Mouse (Mus musculus): ENCODE data around the gene Sord. TPM values are rescaled to one million over a fixed set of nuclear protein-coding genes. Genes with fewer than 3 reads are reported as not detected.
A peak's percentile ranks its signal among the peaks of the same experiment; 100 is the strongest.
"Not testable (repeated sequence)": the region's sequence is repeated elsewhere in the genome, so short reads cannot be mapped to it uniquely, and the experiment has no call there.

The Sord gene
- total RNA-seq (2022) = 10 to 100 TPM; 18.3 to 23.9 (median 21.9) TPM

DNA sequence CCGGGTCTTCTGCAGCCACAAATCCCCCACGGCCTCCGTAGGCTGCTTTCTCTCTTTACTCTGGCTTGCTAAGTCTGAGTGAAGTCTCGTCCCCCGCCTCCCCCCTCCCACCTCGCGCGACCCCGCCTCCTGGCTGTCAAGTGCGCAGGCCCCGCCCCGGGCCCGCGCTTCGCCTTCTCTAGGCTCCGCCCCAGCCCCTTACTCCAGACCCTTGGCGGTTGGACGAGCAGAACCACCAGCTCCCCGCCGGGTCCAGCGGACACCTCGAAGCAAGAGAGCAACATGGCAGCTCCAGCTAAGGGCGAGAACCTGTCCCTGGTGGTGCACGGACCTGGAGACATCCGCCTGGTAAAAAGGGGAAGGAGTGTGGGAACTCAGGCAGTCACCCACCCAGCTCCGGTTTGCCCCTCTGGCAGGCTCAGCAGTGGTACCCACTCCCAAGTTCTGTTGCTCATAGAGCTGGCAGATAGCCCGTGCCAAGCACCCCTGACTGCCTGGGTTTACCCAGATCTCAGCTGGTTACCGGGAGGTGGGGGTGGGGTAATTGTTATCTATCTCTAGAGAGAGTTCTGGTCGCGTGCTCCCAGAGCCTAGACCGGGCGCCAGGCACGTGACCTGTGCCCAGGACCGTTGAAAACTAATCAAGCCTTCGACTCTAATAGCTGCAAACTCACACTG, at the start of gene Sord:
Gene Sord, plus strand, starts transcription at position 139 of the 678 bp plus-strand sequence.
- peak; percentile 48 to 55 for DNase-seq (ENCODE audit: low spot score in 2 of 2)

- DNase-seq (ENCODE audit: low spot score in 2 of 2) = no peak
Observed at GRCm38 (mm10) chr2:122185086-122185485, 49.5 kb upstream of the Sord start.

DNA sequence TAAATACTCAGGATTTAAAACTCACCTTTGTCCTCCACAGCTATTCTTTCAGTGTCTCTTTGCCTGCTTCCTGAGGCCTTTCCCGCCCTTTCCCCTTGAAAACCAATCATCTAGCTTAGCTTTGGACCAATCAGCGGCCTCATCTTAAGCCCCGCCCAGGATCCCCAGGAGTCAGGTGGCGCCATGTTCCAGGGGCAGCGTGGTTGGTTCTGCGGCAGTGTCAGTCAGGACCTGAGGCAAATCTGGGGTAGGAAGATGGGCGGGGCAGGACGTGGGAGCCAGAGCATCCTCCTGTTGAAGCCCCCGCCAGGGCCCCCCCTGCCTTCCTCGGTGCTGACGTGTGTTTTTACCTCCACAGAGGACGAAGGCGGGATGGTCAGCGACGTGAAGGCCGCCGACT, 48.4 kb upstream of the Sord start, which contains the start of the genes Patl2 and Terb2:
Gene Patl2, minus strand, starts transcription at position 84 of the 400 bp plus-strand sequence.
Gene Terb2, plus strand, starts transcription at position 167 of the 400 bp plus-strand sequence.
- no peak for DNase-seq (ENCODE audit: low spot score in 2 of 2)

DNA sequence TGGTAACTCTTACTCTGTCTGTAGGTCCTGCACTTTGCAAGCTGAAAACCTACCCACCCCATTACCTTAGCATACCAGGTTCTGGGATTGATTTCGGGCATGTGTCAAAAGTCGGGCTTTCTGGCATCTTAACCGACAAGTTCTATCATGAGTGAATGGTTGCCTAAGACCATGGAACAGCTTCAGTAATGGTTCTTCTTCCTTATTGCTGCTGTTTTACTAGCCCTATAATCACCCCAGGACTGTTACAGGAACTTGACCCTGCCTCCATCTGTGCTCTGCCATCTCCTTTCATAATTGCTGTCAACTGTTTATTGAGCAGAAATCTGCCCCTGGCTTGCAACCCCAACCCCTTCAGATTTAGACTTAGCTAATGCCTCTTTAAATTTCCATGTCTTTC, 47.8 kb upstream of the Sord start:
- no peak for DNase-seq (ENCODE audit: low spot score in 2 of 2)

- DNase-seq (ENCODE audit: low spot score in 2 of 2) = no peak
Observed at GRCm38 (mm10) chr2:122191849-122192248, 42.7 kb upstream of the Sord start.

DNA sequence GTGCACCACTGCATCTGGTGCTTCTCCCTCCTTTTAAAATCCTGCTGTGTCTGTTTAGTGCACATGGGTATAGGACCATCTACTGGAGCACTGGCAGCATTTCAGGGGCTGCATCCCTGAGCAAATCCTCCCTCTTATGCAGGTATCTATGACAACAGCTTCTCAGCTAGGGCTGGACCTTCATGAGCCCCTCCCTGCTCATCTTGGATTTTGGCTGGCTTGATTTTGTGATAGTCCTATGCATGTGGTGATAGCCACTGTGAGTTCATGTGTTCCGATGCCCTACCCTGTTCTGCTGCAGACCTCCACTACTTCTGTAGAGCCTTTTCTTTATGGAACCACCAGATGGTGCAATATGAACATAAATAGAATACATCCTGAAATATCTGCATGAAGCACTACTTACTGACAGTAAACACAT, 40.0 kb upstream of the Sord start:
- no peak for DNase-seq (ENCODE audit: low spot score in 2 of 2)

GRCm38 (mm10) chr2:122201501-122201900, 33.0 kb upstream of the Sord start:
- no peak for DNase-seq (ENCODE audit: low spot score in 2 of 2)

DNA sequence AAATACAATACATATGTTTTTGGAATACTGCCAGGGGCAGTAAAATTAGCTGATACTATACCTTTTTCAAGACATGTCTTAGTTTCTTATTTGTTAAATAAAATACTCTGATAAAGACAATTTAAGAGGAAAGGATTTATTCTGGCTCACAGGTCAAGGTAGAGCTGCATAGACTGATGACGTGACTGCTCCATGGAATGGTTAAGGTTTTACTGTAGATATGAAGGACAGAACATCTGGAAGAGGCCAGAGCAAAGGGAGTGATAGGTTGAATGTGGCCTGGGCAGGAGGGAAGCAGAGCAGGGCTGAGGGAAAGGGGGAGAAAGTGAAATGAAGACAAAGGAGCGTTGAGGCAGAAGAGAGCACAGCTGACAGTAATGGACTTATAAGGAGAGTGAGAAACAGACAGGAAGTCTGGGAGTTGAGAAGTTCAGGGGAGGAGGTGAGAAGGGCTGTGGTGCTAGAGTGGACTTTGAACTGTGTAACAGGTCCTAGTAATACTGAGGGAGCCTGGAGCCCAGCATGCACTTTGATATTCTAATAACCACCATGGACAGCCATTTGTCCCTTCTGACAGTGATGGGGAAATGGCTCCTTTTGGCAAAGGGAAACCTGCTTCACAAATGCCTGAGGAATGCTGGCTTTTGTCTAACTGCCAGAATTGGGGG, 28.0 kb upstream of the Sord start:
- DNase-seq (ENCODE audit: low spot score in 2 of 2) = no peak

DNA sequence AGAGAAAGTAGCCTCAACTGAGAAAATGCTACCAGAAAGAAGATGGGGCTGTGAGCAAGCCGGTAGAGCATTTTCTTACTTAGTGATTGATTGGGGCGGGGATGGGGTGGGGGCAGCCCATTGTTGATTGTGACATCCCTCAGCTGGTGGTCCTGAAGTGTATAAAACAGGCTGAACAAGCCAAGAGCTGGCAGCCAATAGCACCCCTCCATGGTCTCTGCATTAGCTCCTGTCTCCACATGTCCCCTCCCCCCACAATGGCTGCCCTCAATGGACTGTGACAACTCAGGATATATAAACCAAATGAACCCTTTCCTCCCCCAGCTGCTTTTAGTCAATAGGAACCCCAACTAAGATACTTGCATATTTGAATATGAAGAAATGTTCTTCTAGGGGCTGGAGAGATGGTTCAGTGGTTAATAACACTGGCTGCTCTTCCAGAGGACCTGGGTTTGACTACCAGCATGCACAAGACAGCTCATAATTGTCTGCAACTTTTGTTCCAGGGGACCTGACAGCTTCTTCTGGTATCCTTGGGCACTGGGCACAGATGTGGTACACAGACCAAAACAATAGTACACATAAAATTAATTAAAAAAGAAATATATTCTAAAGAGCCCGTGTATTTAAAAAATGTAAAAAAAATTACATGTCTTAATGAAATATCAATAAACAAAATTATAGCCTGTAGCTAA, 23.9 kb upstream of the Sord start:
- DNase-seq (ENCODE audit: low spot score in 2 of 2) = no peak

DNA sequence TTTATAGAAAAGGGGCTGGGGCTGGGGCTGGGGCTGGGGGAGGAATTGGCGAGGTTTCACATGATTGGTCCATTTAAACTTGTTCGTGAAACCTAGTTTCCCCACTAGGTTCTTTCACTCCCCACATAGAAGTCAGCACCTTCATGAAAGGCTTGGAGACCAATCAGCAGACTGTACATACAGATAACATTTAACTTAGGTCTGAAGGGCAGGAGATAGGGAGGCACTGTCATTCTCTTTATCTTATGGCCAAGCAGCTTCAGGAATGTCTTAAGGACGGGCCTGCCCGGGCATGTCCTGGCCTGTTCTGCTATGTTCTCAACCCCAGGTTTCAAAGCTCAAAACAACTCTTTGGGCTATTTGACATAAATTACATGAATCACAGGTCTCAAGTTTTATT, 17.5 kb upstream of the Sord start:
- not testable (repeated sequence) for DNase-seq (ENCODE audit: low spot score in 2 of 2)

- no peak for DNase-seq (ENCODE audit: low spot score in 2 of 2)
Observed at GRCm38 (mm10) chr2:122218234-122218633, 16.3 kb upstream of the Sord start.

- no peak for DNase-seq (ENCODE audit: low spot score in 2 of 2)
Observed at GRCm38 (mm10) chr2:122221378-122221777, 13.2 kb upstream of the Sord start.

DNA sequence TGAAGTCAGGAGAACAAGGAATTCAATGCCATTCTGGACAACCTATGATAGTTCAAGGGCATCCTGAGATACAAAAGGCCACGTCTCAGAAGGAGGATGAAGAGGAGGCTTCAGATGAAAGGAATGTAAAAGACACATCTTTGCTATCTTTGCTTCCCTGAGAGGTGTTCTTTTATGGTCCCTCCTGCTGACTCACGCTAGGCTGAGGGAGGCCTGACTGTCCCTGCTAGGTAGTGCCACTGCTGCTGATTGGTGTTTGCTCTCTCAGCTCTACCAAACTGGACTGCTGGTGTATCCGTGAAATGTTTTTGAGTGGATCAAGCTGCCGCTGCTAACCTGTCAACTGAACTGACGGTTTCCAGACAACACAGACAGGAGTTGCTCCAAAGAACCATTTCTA, 12.8 kb upstream of the Sord start:
- DNase-seq (ENCODE audit: low spot score in 2 of 2) = no peak

DNA sequence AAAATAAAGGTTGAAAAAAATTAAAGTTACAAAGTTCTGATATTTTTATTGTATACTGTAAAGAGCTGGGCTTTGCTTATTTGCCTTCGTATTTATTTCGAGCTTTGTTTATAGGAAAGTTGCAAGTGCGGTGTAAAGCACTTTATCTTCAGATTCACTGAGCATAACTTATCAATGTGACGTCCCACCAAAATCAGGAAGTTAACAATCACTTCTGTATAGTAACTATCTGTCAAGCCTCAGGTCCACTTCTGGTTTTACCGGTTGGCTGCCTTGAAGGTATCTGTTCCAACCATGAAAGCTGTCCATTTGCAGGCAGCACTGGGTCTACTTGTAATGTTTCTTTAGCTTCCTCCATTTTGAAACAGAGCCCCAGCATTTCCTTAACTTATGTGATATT, 12.3 kb upstream of the Sord start:
- no peak for DNase-seq (ENCODE audit: low spot score in 2 of 2)

GRCm38 (mm10) chr2:122223654-122224053, 10.9 kb upstream of the Sord start:
- no peak for DNase-seq (ENCODE audit: low spot score in 2 of 2)

GRCm38 (mm10) chr2:122230395-122230794, 4.2 kb upstream of the Sord start:
- DNase-seq (ENCODE audit: low spot score in 2 of 2) = no peak

DNA sequence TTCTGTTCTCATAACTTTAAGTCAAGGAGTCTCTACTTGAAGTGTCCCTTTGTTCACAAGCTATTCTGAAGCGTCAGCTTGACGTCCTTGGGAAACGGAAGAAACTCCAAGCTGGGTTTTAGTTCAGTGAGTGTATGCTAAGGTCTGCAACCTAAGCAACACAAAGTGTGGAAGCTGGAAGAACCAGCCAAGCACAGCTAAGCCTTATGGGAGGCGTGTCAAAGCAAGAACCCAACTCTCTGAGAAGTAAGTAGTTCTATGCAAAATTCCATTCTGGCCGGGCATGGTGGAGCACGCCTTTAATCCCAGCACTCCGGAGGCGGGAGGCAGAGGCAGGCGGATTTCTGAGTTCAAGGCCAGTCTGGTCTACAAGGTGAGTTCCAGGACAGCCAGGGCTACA, 2.9 kb upstream of the Sord start:
- no peak for DNase-seq (ENCODE audit: low spot score in 2 of 2)

DNA sequence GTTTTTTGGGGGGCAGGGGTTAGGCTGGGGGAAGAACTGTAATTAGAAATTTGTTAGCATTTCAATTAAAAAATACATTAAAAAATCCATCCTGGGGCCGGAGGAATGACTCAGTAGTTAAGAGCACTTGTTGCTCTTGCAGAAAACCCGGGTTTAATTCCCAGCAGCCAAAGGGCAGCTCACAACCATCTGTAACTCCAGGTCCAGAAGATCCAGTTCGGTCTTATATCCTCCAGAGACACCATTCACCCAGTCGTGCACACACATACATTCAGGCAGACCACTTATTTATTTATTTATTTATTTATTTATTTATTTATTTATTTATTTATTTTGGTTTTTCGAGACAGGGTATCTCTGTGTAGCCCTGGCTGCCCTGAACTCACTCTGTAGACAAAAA, 1.2 kb upstream of the Sord start:
- DNase-seq (ENCODE audit: low spot score in 2 of 2) = no peak

DNA sequence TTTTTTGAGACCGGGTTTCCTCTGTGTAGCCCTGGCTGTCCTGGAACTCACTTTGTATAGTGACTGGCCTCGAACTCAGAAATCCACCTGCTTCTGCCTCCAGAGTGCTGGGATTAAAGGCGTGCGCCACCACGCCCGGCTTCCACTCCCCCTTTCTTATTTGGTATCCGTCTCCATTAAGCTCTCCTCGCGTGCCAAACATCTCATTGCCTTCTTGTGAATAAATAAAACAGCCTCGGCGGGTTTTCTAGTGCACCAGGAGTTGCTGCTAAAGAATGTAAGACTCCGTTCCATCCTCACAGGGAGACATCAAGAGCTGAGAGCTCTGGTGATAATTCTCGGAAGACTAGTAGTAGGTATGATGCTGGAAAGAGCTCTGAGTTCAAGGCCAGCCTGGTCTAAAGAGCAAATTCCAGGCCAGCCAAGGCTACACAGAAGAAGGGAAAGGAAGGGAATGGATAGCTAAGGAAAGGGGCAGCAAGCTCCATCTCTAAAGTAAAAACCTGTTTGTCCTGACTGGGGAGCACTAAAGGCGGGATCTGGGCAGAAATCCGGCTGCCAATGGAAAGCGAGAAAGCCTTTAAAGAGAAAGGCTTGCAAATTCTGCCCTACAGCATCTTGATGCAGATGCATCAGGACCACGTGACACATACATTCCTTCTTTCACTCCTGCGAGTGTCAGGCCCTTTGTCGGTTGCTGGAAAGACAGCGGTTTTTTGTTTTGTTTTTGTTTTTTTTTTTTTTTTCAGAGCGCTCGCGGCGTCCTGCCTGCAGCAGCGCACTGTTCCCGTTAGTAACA, 591 bp upstream of the Sord start:
- DNase-seq (ENCODE audit: low spot score in 2 of 2) = peak; percentile 9 to 19

- no peak for DNase-seq (ENCODE audit: low spot score in 2 of 2)
Observed at GRCm38 (mm10) chr2:122235425-122235824, 876 bp downstream of the Sord start.

- DNase-seq (ENCODE audit: low spot score in 2 of 2) = no peak
Observed at GRCm38 (mm10) chr2:122236321-122236720, 1.8 kb downstream of the Sord start.
